Mouse (Mus musculus): ENCODE measurements around the gene Frmd4b. TPM values are rescaled to one million over a fixed set of nuclear protein-coding genes. Genes with fewer than 3 reads are reported as not detected.

Gene Frmd4b
- 7.7 and 8.5 TPM in 2 replicates for polyA plus RNA-seq (2016; fragmentation: Nextera tagmentation; extraction: Ambion mirVana)

DNA sequence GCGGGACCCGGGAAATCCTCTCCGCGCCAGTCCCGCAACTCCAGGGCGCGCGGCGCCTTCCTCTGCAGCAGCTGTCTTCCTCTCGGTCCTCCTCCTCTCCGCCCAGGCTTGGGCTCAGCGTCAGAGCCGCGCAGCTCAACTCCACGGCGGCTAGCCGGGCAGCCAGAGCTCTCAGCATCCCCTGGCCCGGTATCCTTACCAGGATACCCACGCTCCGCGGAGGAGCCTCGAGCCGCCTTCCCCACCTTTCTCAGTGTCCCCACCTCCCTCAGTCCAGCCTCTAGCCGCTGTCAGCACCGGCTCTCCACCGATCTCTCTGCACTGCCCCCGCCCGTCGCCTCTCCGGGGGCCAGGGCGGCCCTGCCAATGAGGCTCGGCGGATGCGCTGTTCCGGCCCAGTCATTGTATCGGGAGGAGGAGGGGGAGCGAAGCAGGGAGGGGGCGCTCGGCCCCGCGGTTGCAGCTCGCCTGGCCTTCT, at the start of gene Frmd4b:
Frmd4b (minus strand) TSS at position 276 of the 478 bp plus-strand sequence.
- Histone ChIP-seq H3K4me1 (no peaks in the 10 kb centered on the region), H3K9me3 (replicated peaks) (no peaks in the 10 kb centered on the region), H3K9ac (0 out of 2 replicates have a peak within 1 kb of the TSS, but pooled peaks have one; percentile 27), H3K36me3 (no peaks in the 10 kb centered on the region), H3K27ac (no peak within 1 kb of the TSS), H3K4me3 (peak within 1 kb of the TSS; percentile 52), H3K27me3 (replicated peaks) (peaks cover 49% of the 10 kb centered on the region), H3K4me2 (peak within 1 kb of the TSS; percentile 71)
- under 1% methylated on average over 42 of the region's 42 CpGs for WGBS (ENCODE audit: insufficient replicate concordance)
- no peak; the same call in 1 of the 2 replicates for ATAC-seq

DNA sequence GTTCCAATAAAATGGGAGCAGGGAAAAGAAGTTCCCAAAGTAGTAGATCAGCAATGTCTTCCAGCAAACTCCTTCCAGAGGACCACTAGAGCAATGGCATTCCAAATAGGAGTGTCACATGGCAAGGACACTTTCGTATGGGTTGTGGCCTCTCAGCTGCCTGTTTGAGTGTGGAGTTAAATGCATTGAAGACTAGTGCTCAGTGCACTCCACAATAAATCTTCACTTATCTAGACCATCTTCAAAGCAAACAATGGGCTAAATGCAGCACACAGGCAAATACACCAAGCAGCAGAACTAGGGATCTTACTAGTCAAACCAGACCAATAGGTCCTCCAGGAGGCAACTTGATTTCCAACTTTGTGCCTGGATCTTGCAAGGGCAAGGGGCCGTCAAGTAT, 49.1 kb upstream of the Frmd4b start:
- H3K27me3 ChIP-seq (replicated peaks), result no peaks in the 10 kb centered on the region
- H3K36me3 ChIP-seq, result no peaks in the 10 kb centered on the region
- H3K4me3 ChIP-seq, result no peak overlapping the region
- no peak overlapping the region for H3K4me2 ChIP-seq
- 33% methylated on average over 2 of the region's 2 CpGs for WGBS (ENCODE audit: insufficient replicate concordance)
- no peak overlapping the region for H3K9ac ChIP-seq
- H3K27ac ChIP-seq, result no peak overlapping the region
- ATAC-seq, result no peak
- no peaks in the 10 kb centered on the region for H3K4me1 ChIP-seq
- no peaks in the 10 kb centered on the region for H3K9me3 ChIP-seq (replicated peaks)

DNA sequence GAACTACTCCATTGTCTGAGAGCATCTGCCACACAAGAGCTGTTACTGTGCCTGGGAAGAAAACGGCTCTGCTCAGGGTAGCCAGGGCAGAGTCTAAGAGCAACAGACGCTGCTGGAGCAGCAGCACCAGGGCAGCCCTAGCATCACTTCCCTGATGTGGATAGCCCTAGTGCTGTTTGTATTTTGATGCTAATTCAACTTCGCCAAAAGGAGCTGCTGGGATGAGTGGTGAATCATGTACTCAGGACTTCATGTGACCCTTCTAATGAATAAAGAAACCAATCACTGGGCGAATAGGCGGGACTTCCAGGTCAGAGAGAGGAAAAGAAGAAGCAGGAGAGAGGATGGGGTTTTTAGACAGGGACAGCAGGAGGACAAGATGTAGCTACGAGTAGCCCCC, 41.6 kb upstream of the Frmd4b start:
- no peaks in the 10 kb centered on the region for H3K36me3 ChIP-seq
- 52% methylated on average over 6 of the region's 6 CpGs for WGBS (ENCODE audit: insufficient replicate concordance)
- no peak overlapping the region for H3K9ac ChIP-seq
- no peak overlapping the region for H3K4me2 ChIP-seq
- no peaks in the 10 kb centered on the region for H3K4me1 ChIP-seq
- H3K27ac ChIP-seq, result no peak overlapping the region
- no peaks in the 10 kb centered on the region for H3K27me3 ChIP-seq (replicated peaks)
- ATAC-seq, result no peak
- no peak overlapping the region for H3K4me3 ChIP-seq
- H3K9me3 ChIP-seq (replicated peaks), result no peaks in the 10 kb centered on the region

DNA sequence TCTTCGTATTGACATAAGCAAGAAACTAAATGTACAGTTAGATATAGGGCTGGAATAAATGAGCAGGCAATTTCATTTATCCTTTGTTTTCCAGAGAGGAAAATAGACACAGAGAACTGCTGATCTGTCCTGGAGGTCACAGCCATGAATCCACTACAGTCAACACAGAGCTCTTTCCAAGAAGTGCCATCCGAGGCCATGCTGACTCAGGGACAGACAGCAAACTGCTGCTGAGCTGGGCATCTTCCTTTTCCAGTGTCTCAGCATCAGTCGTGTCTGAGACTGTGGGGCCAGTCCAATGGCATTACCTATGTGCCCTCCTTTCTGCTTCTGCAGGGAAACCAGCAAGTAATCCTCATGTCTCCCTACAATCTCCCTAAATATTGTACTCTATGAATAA, 38.6 kb upstream of the Frmd4b start:
- no peaks in the 10 kb centered on the region for H3K27me3 ChIP-seq (replicated peaks)
- no peaks in the 10 kb centered on the region for H3K4me1 ChIP-seq
- no peak for ATAC-seq
- no peak overlapping the region for H3K4me3 ChIP-seq
- H3K4me2 ChIP-seq, result no peak overlapping the region
- 62% methylated on average over 3 of the region's 3 CpGs for WGBS (ENCODE audit: insufficient replicate concordance)
- no peak overlapping the region for H3K9ac ChIP-seq
- no peaks in the 10 kb centered on the region for H3K36me3 ChIP-seq
- H3K9me3 ChIP-seq (replicated peaks), result no peaks in the 10 kb centered on the region
- H3K27ac ChIP-seq, result no peak overlapping the region

DNA sequence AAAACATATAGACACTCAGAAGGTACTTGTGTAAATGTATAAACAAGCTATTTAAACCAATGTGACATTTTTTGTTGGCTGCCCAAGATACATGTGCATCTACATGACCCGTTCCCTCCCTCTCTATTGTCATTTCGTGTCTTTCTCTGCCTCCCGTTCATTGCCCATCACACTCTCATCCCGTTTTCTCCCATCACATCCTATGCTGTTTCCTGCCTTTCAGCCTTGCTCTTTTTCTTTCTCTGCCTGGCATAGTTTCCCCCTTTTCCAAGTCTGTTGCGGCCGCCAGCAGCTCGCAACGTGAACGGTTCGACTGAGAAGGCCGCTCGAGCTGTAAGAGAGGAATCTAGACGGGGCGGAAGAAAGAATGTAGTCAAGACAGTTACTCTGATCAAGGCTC, 30.2 kb upstream of the Frmd4b start:
- H3K9me3 ChIP-seq (replicated peaks), result no peaks in the 10 kb centered on the region
- no peak overlapping the region for H3K9ac ChIP-seq
- no peak overlapping the region for H3K4me3 ChIP-seq
- 89% methylated on average over 14 of the region's 14 CpGs for WGBS (ENCODE audit: insufficient replicate concordance)
- H3K36me3 ChIP-seq, result no peaks in the 10 kb centered on the region
- no peak overlapping the region for H3K27ac ChIP-seq
- ATAC-seq, result no peak
- no peaks in the 10 kb centered on the region for H3K4me1 ChIP-seq
- H3K27me3 ChIP-seq (replicated peaks), result no peaks in the 10 kb centered on the region
- no peak overlapping the region for H3K4me2 ChIP-seq

DNA sequence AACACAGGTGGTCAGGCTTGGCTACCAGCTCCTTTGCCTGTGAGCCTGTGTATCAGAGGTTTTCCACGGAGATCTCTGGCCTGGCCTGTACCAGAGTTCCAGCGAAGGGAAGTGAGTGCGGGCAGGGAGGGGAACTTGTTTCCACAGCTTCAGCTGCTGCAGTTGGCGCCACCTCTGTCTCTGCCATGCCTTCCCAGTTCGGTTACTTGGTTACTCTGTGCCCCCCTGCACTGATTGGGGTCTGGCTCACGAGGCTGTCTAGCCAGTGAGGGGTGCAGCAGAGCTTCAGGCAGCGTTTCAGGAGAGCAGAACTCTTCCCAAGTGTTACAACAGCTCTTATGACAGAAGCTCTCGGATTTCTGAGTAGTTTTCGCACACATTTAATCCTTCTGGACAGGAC, 6.0 kb upstream of the Frmd4b start:
- Histone ChIP-seq H3K4me1 (no peaks in the 10 kb centered on the region), H3K9ac (no peak overlapping the region), H3K36me3 (no peaks in the 10 kb centered on the region), H3K27me3 (replicated peaks) (peaks cover 11% of the 10 kb centered on the region), H3K4me2 (no peak overlapping the region), H3K4me3 (no peak overlapping the region), H3K9me3 (replicated peaks) (peaks cover 3% of the 10 kb centered on the region; the same call in 1 of the 2 replicates), H3K27ac (no peak overlapping the region)
- no peak for ATAC-seq
- WGBS (ENCODE audit: insufficient replicate concordance), result 50% methylated on average over 9 of the region's 9 CpGs

DNA sequence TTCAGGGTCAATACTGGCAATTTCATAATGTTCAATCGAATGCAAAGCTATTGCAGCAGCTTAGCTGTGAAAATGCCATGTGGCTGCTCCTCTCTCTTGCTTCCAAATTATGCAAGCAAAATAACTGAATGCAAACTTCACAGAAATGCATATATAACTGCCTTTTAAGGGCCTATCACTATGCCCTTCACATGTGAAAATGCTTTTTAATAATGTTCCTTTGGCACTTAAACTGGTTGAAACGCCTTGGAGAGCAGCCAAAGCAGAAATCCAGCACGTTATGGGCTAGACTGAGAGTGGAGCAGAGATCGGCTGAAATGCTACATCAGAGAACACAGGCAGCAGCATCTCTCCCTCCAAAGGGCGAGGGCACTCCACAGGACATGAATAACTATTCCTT, 4.9 kb upstream of the Frmd4b start:
- 51% methylated on average over 5 of the region's 5 CpGs for WGBS (ENCODE audit: insufficient replicate concordance)
- Histone ChIP-seq H3K9ac (no peak overlapping the region), H3K36me3 (no peaks in the 10 kb centered on the region), H3K4me1 (no peaks in the 10 kb centered on the region), H3K27ac (no peak overlapping the region), H3K9me3 (replicated peaks) (peaks cover 3% of the 10 kb centered on the region; the same call in 1 of the 2 replicates), H3K27me3 (replicated peaks) (peaks cover 22% of the 10 kb centered on the region), H3K4me2 (no peak overlapping the region), H3K4me3 (no peak overlapping the region)
- no peak for ATAC-seq

DNA sequence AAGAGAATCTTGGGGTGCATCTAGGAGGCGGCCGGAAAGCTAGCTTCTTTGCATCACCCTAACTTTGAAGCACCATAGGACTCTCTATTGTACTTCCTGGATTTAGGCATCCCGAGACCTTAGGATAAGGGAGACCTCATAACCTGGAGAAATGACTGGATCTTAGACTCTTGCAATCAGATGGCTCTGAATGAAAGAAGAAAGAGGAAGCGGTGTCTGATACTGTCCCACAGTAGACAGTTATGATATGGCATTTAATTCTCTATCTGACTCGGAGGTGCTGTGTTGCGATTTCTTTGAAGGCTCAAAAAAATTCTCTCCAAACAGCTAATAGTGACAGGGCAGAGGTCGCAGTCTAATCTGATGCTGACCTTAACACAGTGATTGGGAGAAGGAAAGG, 433 bp upstream of the Frmd4b start:
- Histone ChIP-seq H3K4me2 (peak overlapping the region; percentile 71), H3K36me3 (no peaks in the 10 kb centered on the region), H3K9me3 (replicated peaks) (no peaks in the 10 kb centered on the region), H3K27me3 (replicated peaks) (peaks cover 49% of the 10 kb centered on the region), H3K4me1 (no peaks in the 10 kb centered on the region), H3K9ac (no peak overlapping the region), H3K27ac (no peak overlapping the region), H3K4me3 (peak overlapping the region; percentile 52)
- ATAC-seq, result no peak
- 18% methylated on average over 7 of the region's 7 CpGs for WGBS (ENCODE audit: insufficient replicate concordance)

DNA sequence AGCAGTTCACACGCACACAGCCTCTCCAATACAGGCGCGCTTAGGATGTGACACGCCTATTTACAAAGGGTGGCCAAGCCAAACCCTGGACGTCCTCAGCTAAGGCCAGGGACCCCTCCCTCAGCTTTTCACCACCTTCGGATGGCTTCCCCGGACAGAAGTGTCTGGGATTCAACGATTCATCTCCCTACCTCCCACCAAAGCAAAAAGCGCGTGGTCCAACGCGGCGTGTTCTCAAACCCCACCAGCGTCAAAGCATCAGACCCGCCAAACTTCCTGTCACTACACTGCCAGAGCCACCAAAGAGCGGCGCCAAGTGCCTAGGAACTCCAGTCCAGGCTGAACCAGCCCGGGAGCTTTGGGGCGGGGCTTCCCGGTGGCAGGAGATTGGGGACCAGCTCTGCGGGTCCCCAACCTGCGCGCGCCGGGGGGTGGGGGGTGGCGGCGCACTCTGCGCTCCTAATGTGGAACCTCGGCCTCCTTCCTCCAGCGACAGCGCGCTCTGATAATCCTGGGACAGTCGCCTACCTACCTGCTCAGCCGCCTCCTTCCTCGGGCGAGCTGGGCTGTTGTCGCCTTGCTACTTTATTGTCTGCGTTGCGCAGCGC, 579 bp downstream of the Frmd4b start:
- no peaks in the 10 kb centered on the region for H3K9me3 ChIP-seq (replicated peaks)
- H3K4me2 ChIP-seq, result peak overlapping the region; percentile 71
- peaks cover 49% of the 10 kb centered on the region for H3K27me3 ChIP-seq (replicated peaks)
- H3K36me3 ChIP-seq, result no peaks in the 10 kb centered on the region
- 0 out of 2 replicates have a peak overlapping the region, but pooled peaks have one; percentile 27 for H3K9ac ChIP-seq
- peak overlapping the region; percentile 52 for H3K4me3 ChIP-seq
- H3K4me1 ChIP-seq, result no peaks in the 10 kb centered on the region
- H3K27ac ChIP-seq, result no peak overlapping the region
- WGBS (ENCODE audit: insufficient replicate concordance), result under 1% methylated on average over 39 of the region's 40 CpGs
- no peak for ATAC-seq

DNA sequence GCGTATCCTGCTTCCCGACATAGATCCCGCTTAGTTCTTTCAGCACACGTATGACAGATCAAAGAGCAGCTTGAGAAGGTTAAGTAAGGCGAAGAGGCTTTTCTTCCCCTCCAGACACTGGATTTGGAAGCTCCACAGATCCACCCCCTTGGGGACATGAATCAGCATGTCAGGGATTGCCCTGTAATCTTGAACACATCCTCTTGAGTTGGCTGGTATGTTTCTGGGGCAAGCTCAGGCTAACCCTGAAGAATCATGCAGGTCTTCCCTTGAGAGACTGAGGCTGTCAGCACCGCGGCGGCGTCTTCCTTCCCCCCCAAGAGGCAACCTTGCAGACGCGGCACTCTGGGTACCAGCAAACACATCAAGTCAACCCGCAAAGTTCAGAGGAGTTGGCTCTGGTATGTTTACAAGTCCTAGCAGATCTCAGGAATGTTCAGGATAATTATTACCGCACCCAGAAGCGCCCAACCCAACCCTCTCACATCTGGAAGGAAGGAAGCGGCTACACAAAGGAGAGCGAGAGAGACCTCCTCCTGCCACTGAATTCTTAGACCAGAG, 1.4 kb downstream of the Frmd4b start:
- Histone ChIP-seq H3K4me3 (no peak overlapping the region; the same call in 1 of the 2 replicates), H3K27ac (no peak overlapping the region), H3K36me3 (no peaks in the 10 kb centered on the region), H3K27me3 (replicated peaks) (peaks cover 49% of the 10 kb centered on the region), H3K9me3 (replicated peaks) (no peaks in the 10 kb centered on the region), H3K4me1 (no peaks in the 10 kb centered on the region), H3K4me2 (peak overlapping the region; percentile 71), H3K9ac (no peak overlapping the region)
- WGBS (ENCODE audit: insufficient replicate concordance), result 10% methylated on average over 16 of the region's 16 CpGs
- no peak for ATAC-seq

DNA sequence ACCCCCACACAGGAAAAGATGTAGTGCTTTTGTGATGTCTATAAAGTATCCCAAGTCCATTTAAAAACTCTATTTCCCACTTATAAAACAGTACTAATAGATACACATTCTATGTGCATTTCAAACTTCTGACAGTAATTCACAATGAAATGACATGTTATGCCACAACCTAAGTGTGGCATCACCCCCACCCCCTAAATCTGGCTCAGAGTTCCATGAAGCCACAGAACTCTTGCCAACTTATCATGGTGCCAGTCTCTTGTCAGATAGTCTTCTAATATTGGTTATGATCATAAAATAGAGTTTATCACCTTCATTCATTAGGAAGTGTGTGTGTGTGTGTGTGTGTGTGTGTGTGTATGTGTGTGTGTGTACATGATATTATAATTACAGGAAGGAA, 3.2 kb downstream of the Frmd4b start:
- Histone ChIP-seq H3K36me3 (no peaks in the 10 kb centered on the region), H3K9me3 (replicated peaks) (no peaks in the 10 kb centered on the region), H3K4me1 (no peaks in the 10 kb centered on the region), H3K4me2 (no peak overlapping the region), H3K4me3 (no peak overlapping the region), H3K9ac (no peak overlapping the region), H3K27ac (no peak overlapping the region), H3K27me3 (replicated peaks) (peaks cover 46% of the 10 kb centered on the region)
- ATAC-seq, result no peak

DNA sequence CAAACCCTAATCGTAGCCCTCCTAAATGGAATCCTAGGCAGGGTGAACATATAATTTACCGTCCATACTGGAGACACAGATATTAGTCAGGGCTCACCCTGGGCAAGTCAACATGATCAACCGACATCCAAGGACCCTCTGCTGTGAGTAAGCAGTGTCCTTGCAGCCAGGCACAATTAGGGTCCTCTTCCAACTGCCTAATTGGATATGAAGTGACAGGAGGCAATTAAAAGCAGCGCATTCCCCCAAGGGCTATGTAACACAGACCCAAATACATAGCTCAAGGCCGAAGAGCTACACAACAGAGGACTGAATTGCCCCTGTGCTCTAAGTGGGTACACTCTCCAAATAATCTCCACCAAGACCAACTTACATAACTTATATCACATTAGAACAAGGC, 4.5 kb downstream of the Frmd4b start:
- 77% methylated on average over 5 of the region's 5 CpGs for WGBS (ENCODE audit: insufficient replicate concordance)
- no peaks in the 10 kb centered on the region for H3K9me3 ChIP-seq (replicated peaks)
- H3K27ac ChIP-seq, result no peak overlapping the region
- H3K4me3 ChIP-seq, result no peak overlapping the region
- H3K27me3 ChIP-seq (replicated peaks), result peaks cover 33% of the 10 kb centered on the region
- no peaks in the 10 kb centered on the region for H3K36me3 ChIP-seq
- 0 out of 2 replicates have a peak, but pooled peaks cover 2% of the 10 kb centered on the region for H3K4me1 ChIP-seq
- H3K9ac ChIP-seq, result no peak overlapping the region
- H3K4me2 ChIP-seq, result no peak overlapping the region
- ATAC-seq, result no peak

All from liver, embryonic 12.5 days (tissue).